Mouse (Mus musculus): ENCODE results near the gene Scd3.

- TF ChIP-seq EP300 (IDR thresholded peaks at IDR 0.05; ENCODE audit: low read depth) (no peak), CTCF (IDR thresholded peaks at IDR 0.05; ENCODE audit: low read depth) (no peak)
Observed at GRCm38 (mm10) chr19:44246341-44246911, 43.4 kb downstream of the Scd3 start.

All from liver, postnatal 0 days (tissue).